Mouse (Mus musculus) C2C12 (cell line): ENCODE data around the gene Mybl2.

ENCODE experiments used
- CTCF ChIP-seq: IDR thresholded peaks from one replicate; pipeline ENCODE4 v1.5.1; 2011; ENCODE audit not compliant: control insufficient read depth, insufficient read depth, insufficient read length
- MAX ChIP-seq: IDR thresholded peaks from one replicate; pipeline ENCODE4 v1.6.1; 2011; ENCODE audit warnings: mild to moderate bottlenecking, control low read depth
- MYOD1 ChIP-seq: IDR thresholded peaks from one replicate; pipeline ENCODE4 v1.6.1; 2011; ENCODE audit warnings: low read depth; ENCODE audit not compliant: control insufficient read depth, insufficient read length
- USF1 ChIP-seq: IDR thresholded peaks from one replicate; pipeline ENCODE4 v1.6.1; 2011; ENCODE audit warnings: low read depth, mild to moderate bottlenecking, control low read depth, moderate library complexity

DNA sequence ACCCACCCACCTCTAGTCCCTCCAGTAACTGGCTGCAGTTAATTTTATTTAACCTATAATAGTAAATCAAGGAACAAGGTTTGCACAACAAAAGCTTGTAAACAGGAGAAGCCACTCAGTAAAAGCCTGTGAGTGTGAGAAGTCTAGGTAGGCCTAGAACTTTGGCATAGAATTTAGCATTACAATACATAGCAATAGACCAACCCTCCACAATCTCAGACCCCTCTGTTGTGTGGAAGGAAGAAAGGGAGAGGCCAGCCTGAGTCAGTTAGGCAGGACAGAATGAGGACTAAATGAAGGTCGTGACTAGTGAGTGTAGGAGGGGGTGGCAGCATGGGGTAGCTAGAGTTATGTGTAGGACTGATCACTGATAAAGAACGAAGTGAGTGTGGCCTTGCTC, 22.7 kb upstream of the Mybl2 start:
- TF ChIP-seq CTCF: no peak
- no peak for TF ChIP-seq USF1
- no peak for TF ChIP-seq MAX
- TF ChIP-seq MYOD1: no peak
